Mouse (Mus musculus): ENCODE results near the gene Timeless.
A peak's percentile ranks its signal among the peaks of the same experiment; 100 is the strongest.
"Not testable (repeated sequence)": the region's sequence is repeated elsewhere in the genome, so short reads cannot be mapped to it uniquely, and the experiment has no call there.

The Timeless gene

GRCm38 (mm10) chr10:128231697-128232419 lies at the start of gene Timeless:
Timeless (plus strand) TSS chr10:128232065.
- DNase-seq (ENCODE audit: low read depth, low spot score) = peak; percentile 80

GRCm38 (mm10) chr10:128184296-128184695 lies 47.6 kb upstream of the Timeless start:
- DNase-seq (ENCODE audit: low read depth, low spot score) = peak; percentile 79

- peak; percentile 84 for DNase-seq (ENCODE audit: low read depth, low spot score)
Observed at GRCm38 (mm10) chr10:128185277-128185940, 46.5 kb upstream of the Timeless start.

GRCm38 (mm10) chr10:128185959-128186358 lies 45.9 kb upstream of the Timeless start:
- DNase-seq (ENCODE audit: low read depth, low spot score) = peak; percentile 97

- DNase-seq (ENCODE audit: low read depth, low spot score) = no peak
Observed at GRCm38 (mm10) chr10:128187181-128187605, 44.7 kb upstream of the Timeless start.

GRCm38 (mm10) chr10:128188242-128188877 lies 43.5 kb upstream of the Timeless start:
- peak; percentile 95 for DNase-seq (ENCODE audit: low read depth, low spot score)

GRCm38 (mm10) chr10:128191472-128191871 lies 40.4 kb upstream of the Timeless start:
- no peak for DNase-seq (ENCODE audit: low read depth, low spot score)

GRCm38 (mm10) chr10:128192030-128192766 lies 39.7 kb upstream of the Timeless start:
- not testable (repeated sequence) for DNase-seq (ENCODE audit: low read depth, low spot score)

GRCm38 (mm10) chr10:128193113-128193512 lies 38.8 kb upstream of the Timeless start:
- no peak for DNase-seq (ENCODE audit: low read depth, low spot score)

GRCm38 (mm10) chr10:128194024-128194550 lies 37.8 kb upstream of the Timeless start, which contains the start of gene Gls2:
Gls2 (plus strand) TSS chr10:128194457.
- peak; percentile 93 for DNase-seq (ENCODE audit: low read depth, low spot score)

- no peak for DNase-seq (ENCODE audit: low read depth, low spot score)
Observed at GRCm38 (mm10) chr10:128194551-128195461, 37.1 kb upstream of the Timeless start.

GRCm38 (mm10) chr10:128201856-128202255 lies 30.0 kb upstream of the Timeless start:
- no peak for DNase-seq (ENCODE audit: low read depth, low spot score)

GRCm38 (mm10) chr10:128204941-128205340 lies 26.9 kb upstream of the Timeless start:
- DNase-seq (ENCODE audit: low read depth, low spot score) = no peak

GRCm38 (mm10) chr10:128208326-128208725 lies 23.5 kb upstream of the Timeless start:
- peak; percentile 60 for DNase-seq (ENCODE audit: low read depth, low spot score)

GRCm38 (mm10) chr10:128209311-128210009 lies 22.4 kb upstream of the Timeless start:
- no peak for DNase-seq (ENCODE audit: low read depth, low spot score)

GRCm38 (mm10) chr10:128210131-128210530 lies 21.7 kb upstream of the Timeless start:
- no peak for DNase-seq (ENCODE audit: low read depth, low spot score)

GRCm38 (mm10) chr10:128210954-128211353 lies 20.9 kb upstream of the Timeless start:
- DNase-seq (ENCODE audit: low read depth, low spot score) = peak; percentile 34

- peak; percentile 89 for DNase-seq (ENCODE audit: low read depth, low spot score)
Observed at GRCm38 (mm10) chr10:128211390-128212108, 20.3 kb upstream of the Timeless start, which contains the start of gene Spryd4. Spryd4 (minus strand) TSS chr10:128211807.

GRCm38 (mm10) chr10:128212148-128212547 lies 19.7 kb upstream of the Timeless start:
- DNase-seq (ENCODE audit: low read depth, low spot score) = no peak

Measured in 3T3-L1 (cell line).